Mouse (Mus musculus): ENCODE results near the gene Ppp1r26. TPM values are rescaled to one million over a fixed set of nuclear protein-coding genes. Genes with fewer than 3 reads are reported as not detected.

Gene Ppp1r26
- polyA plus RNA-seq, 1 experiment from 2014 or later: 11.5 TPM

GRCm38 (mm10) chr2:28479208-28480204, 32.9 kb downstream of the Ppp1r26 start:
- no peak overlapping the region for H3K4me3 ChIP-seq (replicated peaks; ENCODE audit: low read length)
- WGBS: 83% methylated on average over 20 of the region's 20 CpGs
- H3K4me2 ChIP-seq (ENCODE audit: low read length): no peak overlapping the region
- H3K27ac ChIP-seq (ENCODE audit: low read length): no peak overlapping the region
- ATAC-seq: no peak
- H3K4me1 ChIP-seq (replicated peaks; ENCODE audit: control insufficient read depth, insufficient read depth, low read length): no peaks in the 10 kb centered on the region
- no peak overlapping the region for H3K9ac ChIP-seq (replicated peaks; ENCODE audit: low read depth, low read length)
- H3K9me3 ChIP-seq (ENCODE audit: control insufficient read depth, low read length): no peaks in the 10 kb centered on the region
- no peaks in the 10 kb centered on the region for H3K27me3 ChIP-seq (replicated peaks; ENCODE audit: control insufficient read depth, insufficient read depth, low read length)
- H3K36me3 ChIP-seq (ENCODE audit: control insufficient read depth, insufficient read depth): no peaks in the 10 kb centered on the region

- H3K27ac ChIP-seq (ENCODE audit: low read length): no peak overlapping the region
- no peak overlapping the region for H3K4me2 ChIP-seq (ENCODE audit: low read length)
- H3K9me3 ChIP-seq (ENCODE audit: control insufficient read depth, low read length): no peaks in the 10 kb centered on the region
- no peak for ATAC-seq
- no peaks in the 10 kb centered on the region for H3K36me3 ChIP-seq (ENCODE audit: control insufficient read depth, insufficient read depth)
- 86% methylated on average over 2 of the region's 2 CpGs for WGBS
- no peaks in the 10 kb centered on the region for H3K4me1 ChIP-seq (replicated peaks; ENCODE audit: control insufficient read depth, insufficient read depth, low read length)
- H3K9ac ChIP-seq (replicated peaks; ENCODE audit: low read depth, low read length): no peak overlapping the region
- no peaks in the 10 kb centered on the region for H3K27me3 ChIP-seq (replicated peaks; ENCODE audit: control insufficient read depth, insufficient read depth, low read length)
- H3K4me3 ChIP-seq (replicated peaks; ENCODE audit: low read length): no peak overlapping the region
Measured at GRCm38 (mm10) chr2:28483861-28484260, 37.3 kb downstream of the Ppp1r26 start.

GRCm38 (mm10) chr2:28494521-28494920, 47.9 kb downstream of the Ppp1r26 start:
- Histone ChIP-seq H3K4me1 (replicated peaks; ENCODE audit: control insufficient read depth, insufficient read depth, low read length) (no peaks in the 10 kb centered on the region), H3K36me3 (ENCODE audit: control insufficient read depth, insufficient read depth) (no peaks in the 10 kb centered on the region), H3K27ac (ENCODE audit: low read length) (no peak overlapping the region), H3K27me3 (replicated peaks; ENCODE audit: control insufficient read depth, insufficient read depth, low read length) (no peaks in the 10 kb centered on the region), H3K9me3 (ENCODE audit: control insufficient read depth, low read length) (no peaks in the 10 kb centered on the region), H3K9ac (replicated peaks; ENCODE audit: low read depth, low read length) (no peak overlapping the region), H3K4me3 (replicated peaks; ENCODE audit: low read length) (no peak overlapping the region), H3K4me2 (ENCODE audit: low read length) (no peak overlapping the region)
- 76% methylated on average over 2 of the region's 2 CpGs for WGBS
- no peak for ATAC-seq

- H3K9ac ChIP-seq (replicated peaks; ENCODE audit: low read depth, low read length): no peak overlapping the region
- H3K4me2 ChIP-seq (ENCODE audit: low read length): no peak overlapping the region
- no peaks in the 10 kb centered on the region for H3K27me3 ChIP-seq (replicated peaks; ENCODE audit: control insufficient read depth, insufficient read depth, low read length)
- no peak overlapping the region for H3K27ac ChIP-seq (ENCODE audit: low read length)
- 85% methylated on average over 14 of the region's 14 CpGs for WGBS
- H3K9me3 ChIP-seq (ENCODE audit: control insufficient read depth, low read length): no peaks in the 10 kb centered on the region
- no peak overlapping the region for H3K4me3 ChIP-seq (replicated peaks; ENCODE audit: low read length)
- ATAC-seq: no peak
- no peaks in the 10 kb centered on the region for H3K4me1 ChIP-seq (replicated peaks; ENCODE audit: control insufficient read depth, insufficient read depth, low read length)
- H3K36me3 ChIP-seq (ENCODE audit: control insufficient read depth, insufficient read depth): no peaks in the 10 kb centered on the region
Measured at GRCm38 (mm10) chr2:28495207-28495756, 48.7 kb downstream of the Ppp1r26 start.

- H3K9ac ChIP-seq (replicated peaks; ENCODE audit: low read depth, low read length): no peak overlapping the region
- H3K4me2 ChIP-seq (ENCODE audit: low read length): no peak overlapping the region
- no peaks in the 10 kb centered on the region for H3K27me3 ChIP-seq (replicated peaks; ENCODE audit: control insufficient read depth, insufficient read depth, low read length)
- WGBS: 89% methylated on average over 16 of the region's 16 CpGs
- no peaks in the 10 kb centered on the region for H3K9me3 ChIP-seq (ENCODE audit: control insufficient read depth, low read length)
- H3K4me1 ChIP-seq (replicated peaks; ENCODE audit: control insufficient read depth, insufficient read depth, low read length): no peaks in the 10 kb centered on the region
- H3K27ac ChIP-seq (ENCODE audit: low read length): no peak overlapping the region
- H3K4me3 ChIP-seq (replicated peaks; ENCODE audit: low read length): no peak overlapping the region
- no peak for ATAC-seq
- H3K36me3 ChIP-seq (ENCODE audit: control insufficient read depth, insufficient read depth): no peaks in the 10 kb centered on the region
Measured at GRCm38 (mm10) chr2:28495801-28496595, 49.4 kb downstream of the Ppp1r26 start.

- H3K4me2 ChIP-seq (ENCODE audit: low read length): no peak within 1 kb of the TSS
- no peak within 1 kb of the TSS for H3K9ac ChIP-seq (replicated peaks; ENCODE audit: low read depth, low read length)
- H3K27ac ChIP-seq (ENCODE audit: low read length): no peak within 1 kb of the TSS
- no peaks in the 10 kb centered on the region for H3K27me3 ChIP-seq (replicated peaks; ENCODE audit: control insufficient read depth, insufficient read depth, low read length)
- 80% methylated on average over 5 of the region's 5 CpGs for WGBS
- no peak for ATAC-seq
- no peak within 1 kb of the TSS for H3K4me3 ChIP-seq (replicated peaks; ENCODE audit: low read length)
- H3K36me3 ChIP-seq (ENCODE audit: control insufficient read depth, insufficient read depth): no peaks in the 10 kb centered on the region
- H3K4me1 ChIP-seq (replicated peaks; ENCODE audit: control insufficient read depth, insufficient read depth, low read length): no peaks in the 10 kb centered on the region
- no peaks in the 10 kb centered on the region for H3K9me3 ChIP-seq (ENCODE audit: control insufficient read depth, low read length)
Measured at GRCm38 (mm10) chr2:28496671-28497070, 50.1 kb downstream of the Ppp1r26 start, which contains the start of gene Gbgt1. Gbgt1 (plus strand) TSS chr2:28496891.

GRCm38 (mm10) chr2:28497561-28497960, 51.0 kb downstream of the Ppp1r26 start:
- ATAC-seq: no peak
- 80% methylated on average over 5 of the region's 5 CpGs for WGBS
- H3K27me3 ChIP-seq (replicated peaks; ENCODE audit: control insufficient read depth, insufficient read depth, low read length): no peaks in the 10 kb centered on the region
- H3K4me1 ChIP-seq (replicated peaks; ENCODE audit: control insufficient read depth, insufficient read depth, low read length): no peaks in the 10 kb centered on the region
- H3K36me3 ChIP-seq (ENCODE audit: control insufficient read depth, insufficient read depth): no peaks in the 10 kb centered on the region
- H3K9me3 ChIP-seq (ENCODE audit: control insufficient read depth, low read length): no peaks in the 10 kb centered on the region
- H3K9ac ChIP-seq (replicated peaks; ENCODE audit: low read depth, low read length): no peak overlapping the region
- no peak overlapping the region for H3K4me3 ChIP-seq (replicated peaks; ENCODE audit: low read length)
- no peak overlapping the region for H3K4me2 ChIP-seq (ENCODE audit: low read length)
- H3K27ac ChIP-seq (ENCODE audit: low read length): no peak overlapping the region

GRCm38 (mm10) chr2:28498431-28498830, 51.8 kb downstream of the Ppp1r26 start:
- no peaks in the 10 kb centered on the region for H3K4me1 ChIP-seq (replicated peaks; ENCODE audit: control insufficient read depth, insufficient read depth, low read length)
- H3K27me3 ChIP-seq (replicated peaks; ENCODE audit: control insufficient read depth, insufficient read depth, low read length): no peaks in the 10 kb centered on the region
- no peaks in the 10 kb centered on the region for H3K36me3 ChIP-seq (ENCODE audit: control insufficient read depth, insufficient read depth)
- no peak overlapping the region for H3K4me2 ChIP-seq (ENCODE audit: low read length)
- no peak for ATAC-seq
- no peak overlapping the region for H3K9ac ChIP-seq (replicated peaks; ENCODE audit: low read depth, low read length)
- H3K9me3 ChIP-seq (ENCODE audit: control insufficient read depth, low read length): no peaks in the 10 kb centered on the region
- no peak overlapping the region for H3K4me3 ChIP-seq (replicated peaks; ENCODE audit: low read length)
- H3K27ac ChIP-seq (ENCODE audit: low read length): no peak overlapping the region
- 92% methylated on average over 4 of the region's 4 CpGs for WGBS

GRCm38 (mm10) chr2:28502987-28503386, 56.4 kb downstream of the Ppp1r26 start:
- no peak for ATAC-seq

More at GRCm38 (mm10) chr2:28502987-28503386, 56.4 kb downstream of the Ppp1r26 start:
- no peak overlapping the region for H3K9ac ChIP-seq (replicated peaks; ENCODE audit: low read depth, low read length)
- WGBS: 86% methylated on average over 10 of the region's 10 CpGs
- H3K4me3 ChIP-seq (replicated peaks; ENCODE audit: low read length): no peak overlapping the region
- no peak overlapping the region for H3K27ac ChIP-seq (ENCODE audit: low read length)
- H3K4me1 ChIP-seq (replicated peaks; ENCODE audit: control insufficient read depth, insufficient read depth, low read length): no peaks in the 10 kb centered on the region
- no peak overlapping the region for H3K4me2 ChIP-seq (ENCODE audit: low read length)
- H3K9me3 ChIP-seq (ENCODE audit: control insufficient read depth, low read length): no peaks in the 10 kb centered on the region
- no peaks in the 10 kb centered on the region for H3K27me3 ChIP-seq (replicated peaks; ENCODE audit: control insufficient read depth, insufficient read depth, low read length)
- H3K36me3 ChIP-seq (ENCODE audit: control insufficient read depth, insufficient read depth): no peaks in the 10 kb centered on the region

Measured in forebrain, embryonic 16.5 days (tissue).